Mouse (Mus musculus): Measurements from ENCODE around the gene Nrcam.

DNA sequence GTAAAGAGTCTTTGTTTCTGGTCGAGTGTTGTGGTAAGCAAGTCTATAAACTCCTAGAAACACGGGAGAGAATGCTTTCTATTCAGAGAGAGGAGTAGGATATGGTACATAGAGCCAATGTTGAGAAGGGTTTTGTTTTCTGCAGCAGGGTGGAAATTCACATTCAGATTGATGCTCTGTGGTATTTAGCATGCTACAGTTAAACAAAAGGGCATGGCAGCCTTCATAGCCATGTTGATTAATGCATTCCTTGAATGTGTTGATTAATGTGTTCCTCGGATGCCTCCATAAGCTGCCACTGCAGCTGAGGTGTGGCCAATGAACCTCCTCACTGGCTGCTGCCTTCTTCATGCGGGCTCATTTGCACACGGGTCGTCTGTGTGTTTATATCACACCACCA lies 134.3 kb downstream of the Nrcam start:
- TF ChIP-seq CTCF (IDR thresholded peaks at IDR 0.05; ENCODE audit: extremely low read depth, insufficient read depth, insufficient read length, insufficient replicate concordance) (no peak), POLR2A (IDR thresholded peaks at IDR 0.05; ENCODE audit: low read depth, low read length) (no peak)

Data from spleen, adult 2 months (tissue).